Mouse (Mus musculus) hindbrain, embryonic 10.5 days (tissue): Measurements from ENCODE around the gene Rpl36al. TPM values are rescaled to one million over a fixed set of nuclear protein-coding genes. Genes with fewer than 3 reads are reported as not detected.
A peak's percentile ranks its signal among the peaks of the same experiment; 100 is the strongest.

Experiments
- DNase-seq: peaks from one replicate; pipeline ENCODE4 v3.0.0-alpha.2; 2017; ENCODE audit warnings: low spot score
- H3K27ac ChIP-seq: fragments of 300-500 bp; sonication (generic); 2 replicates; pipeline ENCODE4 v1.5.1; 2016; ENCODE audit warnings: mild to moderate bottlenecking, moderate library complexity
- H3K27me3 ChIP-seq: fragments of 300-500 bp; sonication (generic); 2 replicates; pipeline ENCODE4 v1.6.1; 2016; ENCODE audit warnings: mild to moderate bottlenecking; ENCODE audit not compliant: poor library complexity, insufficient read depth, severe bottlenecking
- H3K36me3 ChIP-seq: fragments of 300-500 bp; sonication (generic); 2 replicates; pipeline ENCODE4 v1.6.1; 2016; ENCODE audit warnings: mild to moderate bottlenecking, moderate library complexity
- H3K4me1 ChIP-seq: fragments of 300-500 bp; sonication (generic); replicated peaks from 2 replicates; pipeline ENCODE4 v1.6.1; 2016; ENCODE audit warnings: mild to moderate bottlenecking
- H3K4me3 ChIP-seq: fragments of 300-500 bp; sonication (generic); 2 replicates; pipeline ENCODE4 v1.5.1; 2016; ENCODE audit warnings: mild to moderate bottlenecking, moderate library complexity
- H3K9me3 ChIP-seq: fragments of 300-500 bp; sonication (generic); 2 replicates; pipeline ENCODE4 v1.6.1; 2016; ENCODE audit warnings: mild to moderate bottlenecking, moderate library complexity
- WGBS: fragments of 180-500 bp; shearing (Covaris S2); methylation state at CpG from one replicate; pipeline ENCODE4 v1.1.7; 2016; 5-methylcytosine and 5-hydroxymethylcytosine counted together
- polyA plus RNA-seq: library from polyadenylated mRNA; unstranded; fragments of >200 nt; fragmentation: Nextera tagmentation; extraction: Ambion mirVana; gene quantifications from 2 replicates; pipeline ENCODE4 v1.2.1, GENCODE M21; 2016

The Rpl36al gene
- 497 and 532 TPM in 2 replicates for polyA plus RNA-seq

- Histone ChIP-seq H3K27me3 (no peaks in the 10 kb centered on the region), H3K4me1 (peaks cover 32% of the 10 kb centered on the region), H3K4me3 (peak within 1 kb of the TSS; percentile 90), H3K36me3 (peaks cover 56% of the 10 kb centered on the region), H3K27ac (peak within 1 kb of the TSS; percentile 96), H3K9me3 (no peaks in the 10 kb centered on the region)
- peak; percentile 97 for DNase-seq
- under 1% methylated on average over 84 of the region's 84 CpGs for WGBS
Measured at GRCm38 (mm10) chr12:69183583-69184308, at the start of gene Rpl36al, which contains the start of gene Mgat2. Rpl36al (minus strand) TSS chr12:69184083. Mgat2 (plus strand) TSS chr12:69184157.

DNA sequence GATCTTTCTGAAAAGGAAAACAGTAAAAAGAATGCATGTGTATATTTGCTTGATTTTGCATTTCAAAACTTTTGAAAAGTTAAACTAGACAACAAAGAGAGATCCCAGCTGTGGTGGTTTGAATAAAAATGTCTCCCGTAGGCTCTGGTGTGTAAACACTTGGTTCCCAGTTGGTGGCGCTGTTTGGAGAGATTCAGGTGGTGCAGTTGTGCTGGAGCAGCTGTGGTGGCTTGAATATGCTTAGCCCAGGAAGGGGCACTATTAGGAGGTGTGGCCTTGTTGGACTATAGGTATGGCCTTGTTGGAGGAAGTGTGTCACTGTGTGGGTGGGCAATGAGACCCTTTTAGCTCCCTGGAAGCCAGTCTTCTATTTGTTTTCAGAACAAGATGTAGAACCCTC, 45.4 kb upstream of the Rpl36al start:
- no peak for DNase-seq
- WGBS = 69% methylated on average over 2 of the region's 2 CpGs

DNA sequence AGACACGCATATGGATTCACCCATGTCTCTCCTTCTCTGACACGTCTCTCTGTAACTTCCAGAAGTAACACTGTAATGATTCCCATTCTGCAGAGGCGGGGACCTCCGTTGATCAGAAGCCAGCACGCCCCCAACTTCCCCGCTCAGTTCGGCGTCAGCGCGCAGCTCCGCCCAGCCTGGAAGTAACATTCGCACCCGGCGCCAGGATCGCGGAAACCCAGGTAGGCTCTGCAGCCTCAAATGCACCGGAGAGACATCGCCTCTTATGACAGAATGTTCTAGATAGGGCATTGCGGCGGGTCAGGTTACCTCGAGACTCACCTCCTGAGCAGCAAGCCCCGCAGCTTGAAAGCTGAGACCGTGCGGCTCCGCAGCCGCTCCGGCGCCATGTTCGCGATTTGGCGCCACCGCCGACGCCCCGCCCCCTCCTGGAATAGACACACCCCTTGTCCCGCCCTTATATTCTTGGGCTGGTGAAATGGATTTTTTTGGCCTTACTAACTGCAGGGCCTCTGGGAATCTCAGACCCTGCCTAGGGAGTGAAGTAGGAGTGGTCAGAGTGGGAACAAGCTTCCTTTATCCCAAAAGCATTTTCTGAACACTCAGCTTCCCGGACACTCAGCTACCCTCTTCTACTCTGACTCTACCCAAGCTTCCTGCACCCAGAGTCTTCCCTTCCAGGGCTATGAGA, 44.0 kb upstream of the Rpl36al start, which contains the start of gene Pole2:
Gene Pole2 (minus strand): TSS at position 420 of the 691 bp plus-strand sequence.
- WGBS = under 1% methylated on average over 37 of the region's 37 CpGs
- Histone ChIP-seq H3K4me1 (peaks cover 7% of the 10 kb centered on the region; the same call in 1 of the 2 replicates), H3K27ac (peak within 1 kb of the TSS; percentile 93)

More for the DNA sequence above, 45.4 kb upstream of the Rpl36al start:
- no peak overlapping the region for H3K27ac ChIP-seq
- no peaks in the 10 kb centered on the region for H3K9me3 ChIP-seq
- no peak overlapping the region for H3K4me3 ChIP-seq
- peaks cover 7% of the 10 kb centered on the region; the same call in 1 of the 2 replicates for H3K4me1 ChIP-seq
- peaks cover 18% of the 10 kb centered on the region for H3K36me3 ChIP-seq
- no peaks in the 10 kb centered on the region for H3K27me3 ChIP-seq

GRCm38 (mm10) chr12:69220613-69221277, 36.9 kb upstream of the Rpl36al start:
- DNase-seq = no peak
- Histone ChIP-seq H3K4me1 (no peaks in the 10 kb centered on the region), H3K36me3 (peaks cover 90% of the 10 kb centered on the region), H3K4me3 (no peak overlapping the region), H3K9me3 (no peaks in the 10 kb centered on the region), H3K27ac (no peak overlapping the region), H3K27me3 (no peaks in the 10 kb centered on the region)
- WGBS = 91% methylated on average over 19 of the region's 19 CpGs

More for the DNA sequence above, 44.0 kb upstream of the Rpl36al start, which contains the start of gene Pole2:
- peaks cover 30% of the 10 kb centered on the region for H3K36me3 ChIP-seq
- no peaks in the 10 kb centered on the region for H3K9me3 ChIP-seq
- peak; percentile 89 for DNase-seq
- H3K4me3 ChIP-seq = peak within 1 kb of the TSS; percentile 76
- H3K27me3 ChIP-seq = no peaks in the 10 kb centered on the region

DNA sequence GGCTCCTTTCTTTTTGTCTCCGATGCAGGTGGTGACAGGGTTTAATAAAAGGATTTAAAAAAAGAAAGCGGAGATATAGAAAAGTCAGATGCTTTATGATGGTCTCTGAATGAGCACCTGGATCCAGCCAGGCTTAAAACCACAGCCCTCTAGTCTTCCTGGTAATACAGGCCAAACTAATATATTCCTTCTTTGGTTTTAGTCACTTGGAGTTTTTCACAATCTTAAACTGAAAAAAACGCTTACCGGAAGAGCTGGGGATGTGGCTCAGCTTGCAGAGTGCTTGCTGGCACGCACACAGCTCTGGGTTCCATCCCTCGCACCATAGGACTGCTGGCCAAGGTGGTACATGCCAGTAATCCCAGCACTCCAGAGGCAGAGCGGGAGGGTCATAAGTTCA, 32.7 kb upstream of the Rpl36al start:
- Histone ChIP-seq H3K27me3 (no peaks in the 10 kb centered on the region), H3K9me3 (no peaks in the 10 kb centered on the region), H3K27ac (no peak overlapping the region), H3K4me1 (no peaks in the 10 kb centered on the region), H3K4me3 (no peak overlapping the region), H3K36me3 (peaks cover 100% of the 10 kb centered on the region)
- WGBS = 96% methylated on average over 7 of the region's 7 CpGs
- DNase-seq = no peak

DNA sequence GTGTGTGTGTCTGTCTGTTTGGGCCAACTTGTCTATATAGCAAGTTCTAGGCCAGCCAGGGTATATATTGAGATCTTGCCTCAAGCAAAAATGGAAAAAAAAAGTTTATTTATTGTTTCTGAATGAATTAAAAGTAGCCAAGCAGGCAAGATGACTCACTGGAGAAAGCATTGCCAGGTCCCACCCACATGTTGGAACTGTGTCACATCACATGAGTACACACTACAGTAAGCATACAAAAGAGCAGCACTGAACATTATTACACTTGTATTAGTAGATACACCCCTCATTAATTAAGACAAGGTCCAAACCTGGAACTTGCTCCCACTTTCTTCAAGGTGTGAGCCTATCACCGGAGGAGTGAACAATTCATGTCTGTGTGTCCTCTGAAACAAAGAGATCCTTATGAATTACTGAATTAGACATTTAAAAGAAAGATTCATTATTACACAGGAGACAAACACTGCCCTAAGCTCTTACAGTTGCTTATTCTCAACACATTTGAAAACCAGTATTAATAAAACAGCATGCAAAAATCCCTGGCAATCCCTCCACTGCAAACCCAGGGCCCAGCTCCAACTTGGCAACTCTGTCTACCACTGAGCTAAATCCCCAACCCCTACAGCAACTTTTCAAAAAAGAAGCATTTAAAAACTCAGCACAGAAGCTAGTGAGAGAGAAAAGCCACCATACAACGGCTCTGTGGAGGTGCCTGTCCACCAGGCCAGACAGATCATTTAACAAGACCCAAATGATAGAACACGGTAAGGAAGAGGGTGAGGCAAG, 31.3 kb upstream of the Rpl36al start:
- DNase-seq = no peak
- no peak overlapping the region for H3K27ac ChIP-seq
- H3K4me1 ChIP-seq = no peaks in the 10 kb centered on the region
- H3K4me3 ChIP-seq = no peak overlapping the region
- no peaks in the 10 kb centered on the region for H3K9me3 ChIP-seq
- H3K36me3 ChIP-seq = peaks cover 100% of the 10 kb centered on the region
- H3K27me3 ChIP-seq = no peaks in the 10 kb centered on the region
- WGBS = 90% methylated on average over 3 of the region's 3 CpGs

- H3K36me3 ChIP-seq = peaks cover 100% of the 10 kb centered on the region
- WGBS = 95% methylated on average over 7 of the region's 7 CpGs
Measured at GRCm38 (mm10) chr12:69214393-69214792, 30.5 kb upstream of the Rpl36al start.

DNA sequence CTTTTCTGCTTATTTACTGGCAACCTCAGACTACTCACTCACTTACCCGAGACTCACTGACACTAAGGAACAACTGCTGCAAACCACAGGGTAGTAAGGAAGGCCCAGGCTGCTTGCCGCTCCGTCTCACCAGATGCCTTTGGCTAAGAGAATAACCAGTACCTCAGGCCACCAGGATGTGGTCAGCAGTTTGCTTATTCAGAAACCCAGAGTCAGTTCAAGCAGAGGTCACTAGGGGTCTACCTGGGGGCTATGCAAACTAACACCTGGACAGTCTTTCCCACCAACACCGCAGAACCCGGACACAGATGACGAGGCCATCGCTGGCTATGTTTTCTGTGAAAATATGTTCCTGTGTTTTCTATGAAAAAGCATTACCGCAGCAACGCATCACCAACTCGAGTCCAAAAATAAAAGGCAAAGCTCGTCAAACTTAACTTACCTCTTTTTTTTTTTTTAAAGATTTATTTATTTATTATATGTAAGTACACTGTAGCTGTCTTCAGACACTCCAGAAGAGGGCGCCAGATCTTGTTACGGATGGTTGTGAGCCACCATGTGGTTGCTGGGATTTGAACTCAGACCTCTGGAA, 29.4 kb upstream of the Rpl36al start:
- Histone ChIP-seq H3K27ac (no peak overlapping the region), H3K36me3 (peaks cover 100% of the 10 kb centered on the region), H3K4me3 (no peak overlapping the region), H3K9me3 (no peaks in the 10 kb centered on the region), H3K27me3 (no peaks in the 10 kb centered on the region), H3K4me1 (no peaks in the 10 kb centered on the region)
- WGBS = 94% methylated on average over 13 of the region's 13 CpGs
- no peak for DNase-seq

More at GRCm38 (mm10) chr12:69214393-69214792, 30.5 kb upstream of the Rpl36al start:
- no peaks in the 10 kb centered on the region for H3K4me1 ChIP-seq
- DNase-seq = no peak
- H3K27me3 ChIP-seq = no peaks in the 10 kb centered on the region
- H3K9me3 ChIP-seq = no peaks in the 10 kb centered on the region
- no peak overlapping the region for H3K4me3 ChIP-seq
- H3K27ac ChIP-seq = no peak overlapping the region

- WGBS = 89% methylated on average over 5 of the region's 5 CpGs
- H3K27me3 ChIP-seq = no peaks in the 10 kb centered on the region
- H3K4me3 ChIP-seq = no peak overlapping the region
- DNase-seq = no peak
- no peak overlapping the region for H3K27ac ChIP-seq
- H3K36me3 ChIP-seq = peaks cover 100% of the 10 kb centered on the region
- H3K9me3 ChIP-seq = no peaks in the 10 kb centered on the region
- H3K4me1 ChIP-seq = no peaks in the 10 kb centered on the region
Measured at GRCm38 (mm10) chr12:69211057-69211456, 27.2 kb upstream of the Rpl36al start.

DNA sequence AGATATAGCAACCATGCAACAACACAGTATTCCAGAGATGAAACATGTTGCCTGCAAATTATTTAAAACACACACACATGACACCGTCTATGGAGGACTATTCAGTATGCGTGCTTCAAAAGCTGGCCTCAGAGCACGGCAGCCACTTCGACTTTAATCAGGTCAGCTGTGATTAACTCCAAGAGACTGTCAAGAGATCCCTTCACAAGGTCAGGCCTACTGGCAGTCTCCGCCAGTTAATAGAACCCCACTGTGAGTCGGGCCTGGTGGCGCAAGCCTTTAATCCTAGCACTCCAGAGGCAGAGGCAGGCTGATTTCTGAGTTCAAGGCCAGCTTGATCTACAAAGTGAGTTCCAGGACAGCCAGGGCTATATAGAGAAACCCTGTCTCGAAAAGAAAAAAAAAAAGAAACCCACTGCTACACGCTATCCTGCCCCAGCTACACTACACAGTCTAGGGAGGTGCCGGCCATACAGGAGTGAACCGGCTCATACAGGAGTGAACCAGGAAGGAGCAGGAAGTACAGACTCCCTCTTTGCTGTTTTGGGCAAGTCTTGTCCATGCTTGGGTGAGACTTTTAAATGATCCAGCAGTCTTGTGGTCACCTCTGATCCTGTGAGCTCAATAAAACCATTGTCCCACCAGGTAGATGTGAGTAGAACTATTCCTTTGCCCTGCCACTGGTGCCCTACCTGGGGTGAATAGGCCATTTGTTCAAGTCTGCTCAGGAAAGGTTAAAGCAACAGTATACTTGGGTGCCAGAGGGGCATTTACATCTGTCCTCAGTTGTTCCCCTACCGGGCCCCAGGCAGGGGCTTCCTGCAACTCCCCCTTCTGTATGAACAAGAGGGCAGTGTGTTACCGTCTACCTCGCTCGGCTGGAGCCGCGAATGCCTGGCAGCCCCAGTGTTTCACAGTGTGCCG, 26.4 kb upstream of the Rpl36al start:
- no peak overlapping the region for H3K27ac ChIP-seq
- peaks cover 95% of the 10 kb centered on the region for H3K36me3 ChIP-seq
- no peaks in the 10 kb centered on the region for H3K9me3 ChIP-seq
- no peaks in the 10 kb centered on the region for H3K4me1 ChIP-seq
- H3K4me3 ChIP-seq = no peak overlapping the region
- no peaks in the 10 kb centered on the region for H3K27me3 ChIP-seq
- DNase-seq = no peak
- WGBS = 89% methylated on average over 18 of the region's 18 CpGs

DNA sequence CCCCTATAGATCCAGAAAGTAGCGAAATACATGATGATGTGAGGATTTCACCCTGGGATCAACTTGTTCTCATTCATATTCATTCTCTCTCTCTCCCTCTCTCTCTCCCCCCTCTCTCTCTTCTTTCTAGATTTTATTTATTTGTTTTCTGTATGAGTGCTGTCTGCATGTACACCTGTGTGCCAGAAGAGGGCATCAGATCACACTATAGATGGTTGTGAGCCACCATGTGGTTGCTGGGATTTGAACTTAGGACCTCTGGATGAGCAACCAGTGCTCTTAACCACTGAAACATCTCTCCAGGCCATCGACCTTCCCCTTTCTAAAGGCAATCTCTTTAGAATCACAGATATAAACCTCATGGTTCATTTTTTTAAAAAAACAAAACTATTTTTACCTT, 24.6 kb upstream of the Rpl36al start:
- H3K27me3 ChIP-seq = no peaks in the 10 kb centered on the region
- 87% methylated on average over 2 of the region's 2 CpGs for WGBS
- peaks cover 82% of the 10 kb centered on the region for H3K36me3 ChIP-seq
- no peak overlapping the region for H3K27ac ChIP-seq
- no peak for DNase-seq
- H3K9me3 ChIP-seq = no peaks in the 10 kb centered on the region
- no peak overlapping the region for H3K4me3 ChIP-seq
- no peaks in the 10 kb centered on the region for H3K4me1 ChIP-seq
